Mouse (Mus musculus) lung, embryonic 16.5 days (tissue): Measurements from ENCODE around the gene Shank2. TPM values are rescaled to one million over a fixed set of nuclear protein-coding genes. Genes with fewer than 3 reads are reported as not detected.

Source experiments
- ATAC-seq: fragments of 200-750 bp; cut with Nextera tagmentation; 2 replicates; pipeline ENCODE4 v1.8.0; 2017; ENCODE audit warnings: low read depth, mild to moderate bottlenecking, moderate library complexity
- H3K27ac ChIP-seq: fragments of 300-500 bp; sonication (generic); 2 replicates; pipeline ENCODE4 v1.5.1; 2014; ENCODE audit warnings: mild to moderate bottlenecking, control low read depth, low read length
- H3K27me3 ChIP-seq: fragments of 300-500 bp; sonication (generic); 2 replicates; pipeline ENCODE4 v1.6.1; 2014; ENCODE audit warnings: low read depth, low read length, mixed read lengths; ENCODE audit not compliant: control insufficient read depth, insufficient read depth
- H3K36me3 ChIP-seq: fragments of 300-500 bp; sonication (generic); 2 replicates; pipeline ENCODE4 v1.6.1; 2014; ENCODE audit warnings: low read length; ENCODE audit not compliant: control insufficient read depth, insufficient read depth
- H3K4me1 ChIP-seq: fragments of 300-500 bp; sonication (generic); replicated peaks from 2 replicates; pipeline ENCODE4 v1.6.1; 2014; ENCODE audit warnings: low read length, mixed read lengths; ENCODE audit not compliant: control insufficient read depth, insufficient read depth
- H3K4me2 ChIP-seq: fragments of 300-500 bp; sonication (generic); 2 replicates; pipeline ENCODE4 v1.6.1; 2014; ENCODE audit warnings: low read depth, low read length, control low read depth
- H3K4me3 ChIP-seq: fragments of 300-500 bp; sonication (generic); 2 replicates; pipeline ENCODE4 v1.5.1; 2014; ENCODE audit warnings: mild to moderate bottlenecking, low read length, control low read depth
- H3K9ac ChIP-seq: fragments of 300-500 bp; sonication (generic); 2 replicates; pipeline ENCODE4 v1.6.1; 2014; ENCODE audit warnings: low read length, control low read depth
- H3K9me3 ChIP-seq: fragments of 300-500 bp; sonication (generic); 2 replicates; pipeline ENCODE4 v1.6.1; 2016; ENCODE audit warnings: low read length; ENCODE audit not compliant: control insufficient read depth
- WGBS: fragments of 180-500 bp; shearing (Covaris S2); extraction: QIAGEN DNeasy Blood & Tissue Kit; methylation state at CpG from one replicate; pipeline ENCODE4 v1.1.7; 2014; 5-methylcytosine and 5-hydroxymethylcytosine counted together
- polyA plus RNA-seq: library from polyadenylated mRNA; unstranded; fragments of >200 nt; fragmentation: Nextera tagmentation; extraction: Ambion mirVana; gene quantifications from 2 replicates; pipeline ENCODE4 v1.2.1, GENCODE M21; 2015

The Shank2 gene
- polyA plus RNA-seq, 1 experiment from 2014 or later = 1.6 TPM

- Histone ChIP-seq H3K36me3 (no peaks in the 10 kb centered on the region), H3K9ac (no peak overlapping the region), H3K9me3 (no peaks in the 10 kb centered on the region), H3K27me3 (no peaks in the 10 kb centered on the region), H3K4me2 (no peak overlapping the region), H3K27ac (no peak overlapping the region), H3K4me3 (no peak overlapping the region), H3K4me1 (no peaks in the 10 kb centered on the region)
- WGBS = 36% methylated on average over 9 of the region's 9 CpGs
- ATAC-seq = no peak
Measured at GRCm38 (mm10) chr7:144106352-144107011, 104.8 kb downstream of the Shank2 start.

GRCm38 (mm10) chr7:144108141-144108540 lies 106.4 kb downstream of the Shank2 start:
- no peak overlapping the region for H3K4me2 ChIP-seq
- no peak overlapping the region for H3K4me3 ChIP-seq
- no peaks in the 10 kb centered on the region for H3K36me3 ChIP-seq
- WGBS = 80% methylated on average over 5 of the region's 5 CpGs
- ATAC-seq = no peak
- H3K9ac ChIP-seq = no peak overlapping the region
- H3K27me3 ChIP-seq = no peaks in the 10 kb centered on the region
- H3K27ac ChIP-seq = no peak overlapping the region
- H3K4me1 ChIP-seq = no peaks in the 10 kb centered on the region
- H3K9me3 ChIP-seq = no peaks in the 10 kb centered on the region

GRCm38 (mm10) chr7:144111026-144111604 lies 109.4 kb downstream of the Shank2 start:
- Histone ChIP-seq H3K9me3 (no peaks in the 10 kb centered on the region), H3K27ac (no peak overlapping the region), H3K9ac (no peak overlapping the region), H3K4me1 (no peaks in the 10 kb centered on the region), H3K4me3 (no peak overlapping the region), H3K36me3 (no peaks in the 10 kb centered on the region), H3K4me2 (no peak overlapping the region), H3K27me3 (no peaks in the 10 kb centered on the region)
- ATAC-seq = no peak
- WGBS = 26% methylated on average over 4 of the region's 4 CpGs

DNA sequence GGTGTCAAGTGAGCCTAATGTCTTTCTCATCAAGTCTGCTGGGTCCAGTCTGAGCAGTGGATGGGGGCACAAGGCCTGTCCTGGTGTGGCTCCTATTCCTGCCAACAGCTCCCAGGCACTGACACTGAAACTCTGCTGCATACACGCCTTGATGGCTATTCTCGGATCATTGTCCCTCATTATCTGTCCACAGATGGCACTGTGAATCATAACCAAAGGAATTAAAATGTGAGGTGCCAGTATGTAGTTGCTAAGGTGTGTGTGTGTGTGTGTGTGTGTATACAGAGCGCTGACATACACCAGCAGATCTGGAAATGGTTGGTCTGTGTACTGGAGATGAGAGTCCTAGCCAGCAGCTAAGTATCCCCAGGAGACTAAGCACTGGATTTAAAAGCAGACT lies 110.3 kb downstream of the Shank2 start:
- Histone ChIP-seq H3K4me3 (no peak overlapping the region), H3K9me3 (no peaks in the 10 kb centered on the region), H3K4me1 (no peaks in the 10 kb centered on the region), H3K4me2 (no peak overlapping the region), H3K27me3 (no peaks in the 10 kb centered on the region), H3K27ac (no peak overlapping the region), H3K36me3 (no peaks in the 10 kb centered on the region), H3K9ac (no peak overlapping the region)
- ATAC-seq = no peak
- WGBS = 69% methylated on average over 3 of the region's 3 CpGs

GRCm38 (mm10) chr7:144114230-144114629 lies 112.5 kb downstream of the Shank2 start:
- H3K9ac ChIP-seq = no peak overlapping the region
- no peaks in the 10 kb centered on the region for H3K4me1 ChIP-seq
- no peaks in the 10 kb centered on the region for H3K27me3 ChIP-seq
- no peak for ATAC-seq
- H3K27ac ChIP-seq = no peak overlapping the region
- H3K9me3 ChIP-seq = no peaks in the 10 kb centered on the region
- 67% methylated on average over 3 of the region's 3 CpGs for WGBS
- no peak overlapping the region for H3K4me2 ChIP-seq
- no peak overlapping the region for H3K4me3 ChIP-seq
- no peaks in the 10 kb centered on the region for H3K36me3 ChIP-seq

- no peak for ATAC-seq
- no peaks in the 10 kb centered on the region for H3K9me3 ChIP-seq
- no peaks in the 10 kb centered on the region for H3K36me3 ChIP-seq
- H3K4me3 ChIP-seq = no peak overlapping the region
- no peak overlapping the region for H3K9ac ChIP-seq
- H3K27ac ChIP-seq = no peak overlapping the region
- WGBS = 55% methylated on average over 1 of the region's 1 CpGs
- no peaks in the 10 kb centered on the region for H3K27me3 ChIP-seq
- no peaks in the 10 kb centered on the region for H3K4me1 ChIP-seq
- H3K4me2 ChIP-seq = no peak overlapping the region
Measured at GRCm38 (mm10) chr7:144119562-144119961, 117.8 kb downstream of the Shank2 start.

DNA sequence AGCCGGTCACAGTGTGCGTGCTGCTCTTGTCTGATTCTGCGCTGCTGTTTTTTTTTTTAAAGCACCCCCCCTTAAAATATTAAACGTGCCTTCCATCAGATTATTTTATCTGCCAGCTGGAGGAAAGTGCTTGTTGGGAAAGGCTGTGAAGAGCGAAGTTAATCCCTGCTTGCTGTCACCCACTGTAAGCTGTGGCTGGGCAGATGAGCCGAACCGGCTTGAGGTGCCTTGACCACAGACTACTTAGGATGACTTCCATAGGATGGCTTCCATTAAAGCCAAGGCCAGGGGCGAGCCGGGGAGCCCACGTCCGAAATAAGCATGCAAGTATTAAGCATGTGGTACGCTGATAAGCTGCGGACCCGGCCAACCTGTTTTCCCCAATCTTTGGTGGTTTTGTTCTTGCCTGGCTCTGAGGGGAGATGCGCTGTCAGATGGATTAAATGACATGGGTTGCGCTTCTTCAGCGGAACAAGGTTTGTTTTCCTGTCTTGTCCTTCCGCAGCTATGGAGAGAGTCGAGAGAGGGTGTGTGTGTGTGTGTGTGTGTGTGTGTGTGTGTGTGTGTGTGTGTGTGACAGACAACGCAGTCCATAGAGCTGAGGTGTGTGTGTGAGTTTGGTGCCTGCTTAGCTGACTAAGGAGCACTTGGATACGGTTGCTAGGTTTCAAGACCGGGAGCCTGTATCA lies 131.1 kb downstream of the Shank2 start:
- Histone ChIP-seq H3K36me3 (no peaks in the 10 kb centered on the region), H3K4me1 (no peaks in the 10 kb centered on the region), H3K4me2 (no peak overlapping the region), H3K4me3 (no peak overlapping the region), H3K27me3 (no peaks in the 10 kb centered on the region), H3K27ac (no peak overlapping the region), H3K9me3 (no peaks in the 10 kb centered on the region), H3K9ac (no peak overlapping the region)
- no peak for ATAC-seq
- WGBS = 68% methylated on average over 22 of the region's 22 CpGs

DNA sequence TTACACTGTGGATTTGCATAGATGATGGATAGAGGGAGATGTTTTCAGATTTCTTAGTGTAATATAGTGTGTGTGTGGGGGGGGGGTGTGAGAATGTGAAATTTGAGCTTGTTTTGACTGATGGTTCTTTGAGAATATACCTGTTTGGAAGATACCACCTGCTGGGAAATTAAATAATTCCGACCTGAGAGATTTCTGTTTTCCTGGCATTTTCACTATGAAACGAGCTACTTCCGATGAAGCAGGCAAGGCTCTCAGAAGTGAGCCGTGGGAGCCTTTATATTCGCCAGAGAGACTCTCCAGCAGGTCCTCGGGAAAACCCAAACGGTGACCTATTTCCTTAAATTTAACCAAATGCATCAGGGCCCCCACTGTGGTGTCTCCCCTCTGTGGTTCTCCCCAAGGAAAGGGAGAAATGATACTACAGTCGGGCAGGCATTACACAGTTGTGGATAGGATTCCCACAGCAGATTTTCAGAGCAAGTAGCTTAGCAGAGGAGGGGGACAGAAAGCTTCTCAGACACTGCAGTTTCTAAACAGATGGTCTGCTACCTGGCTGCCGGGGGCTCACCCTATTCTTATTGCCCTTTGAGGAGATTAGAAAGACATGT lies 131.8 kb downstream of the Shank2 start:
- Histone ChIP-seq H3K27me3 (no peaks in the 10 kb centered on the region), H3K9me3 (no peaks in the 10 kb centered on the region), H3K4me2 (no peak overlapping the region), H3K4me1 (no peaks in the 10 kb centered on the region), H3K9ac (no peak overlapping the region), H3K4me3 (no peak overlapping the region), H3K27ac (no peak overlapping the region), H3K36me3 (no peaks in the 10 kb centered on the region)
- WGBS = 65% methylated on average over 9 of the region's 9 CpGs
- ATAC-seq = no peak

DNA sequence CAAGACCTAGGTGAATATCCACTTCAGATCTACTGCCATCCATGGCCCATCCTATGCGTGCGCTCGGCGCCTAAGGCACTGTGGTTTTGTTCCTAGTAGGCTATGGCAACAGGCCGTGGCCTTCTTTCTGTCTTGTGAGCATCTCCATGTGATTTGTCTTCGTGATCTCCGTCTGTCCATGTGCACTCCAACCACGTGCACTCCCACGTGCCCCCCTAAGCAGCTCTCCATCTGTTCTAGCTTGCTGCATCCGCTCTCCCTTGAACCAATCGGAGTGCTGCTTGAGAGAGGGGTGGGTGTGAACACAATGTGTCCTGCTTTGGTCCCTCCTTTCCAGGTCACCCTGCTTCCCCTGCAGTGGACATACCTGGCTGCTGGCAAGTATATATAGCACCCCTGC lies 133.0 kb downstream of the Shank2 start:
- WGBS = 85% methylated on average over 11 of the region's 11 CpGs

More for the DNA sequence above, 133.0 kb downstream of the Shank2 start:
- Histone ChIP-seq H3K27ac (no peak overlapping the region), H3K4me2 (no peak overlapping the region), H3K9ac (no peak overlapping the region), H3K27me3 (no peaks in the 10 kb centered on the region), H3K36me3 (no peaks in the 10 kb centered on the region), H3K9me3 (no peaks in the 10 kb centered on the region), H3K4me3 (no peak overlapping the region), H3K4me1 (no peaks in the 10 kb centered on the region)
- ATAC-seq = no peak
